Mouse (Mus musculus) heart, embryonic 16.5 days (tissue): ENCODE measurements around the gene Cyth2. TPM values are rescaled to one million over a fixed set of nuclear protein-coding genes. Genes with fewer than 3 reads are reported as not detected.
A peak's percentile ranks its signal among the peaks of the same experiment; 100 is the strongest.

Experiments
- ATAC-seq: fragments of 200-750 bp; cut with Nextera tagmentation; replicated peaks from 2 replicates; pipeline ENCODE4 v1.8.0; 2017; ENCODE audit warnings: moderate number of reproducible peaks; ENCODE audit not compliant: insufficient read depth, low FRiP score; ENCODE audit errors: extremely low read depth
- H3K27ac ChIP-seq: fragments of 300-500 bp; sonication (generic); 2 replicates; pipeline ENCODE4 v1.5.1; 2014; ENCODE audit warnings: mild to moderate bottlenecking, low read length, control low read depth, moderate library complexity
- H3K27me3 ChIP-seq: fragments of 300-500 bp; sonication (generic); 2 replicates; pipeline ENCODE4 v1.6.1; 2014; ENCODE audit warnings: low read length, mixed read lengths; ENCODE audit not compliant: control insufficient read depth, insufficient read depth
- H3K36me3 ChIP-seq: fragments of 300-500 bp; sonication (generic); 2 replicates; pipeline ENCODE4 v1.6.1; 2014; ENCODE audit not compliant: control insufficient read depth, insufficient read depth
- H3K4me1 ChIP-seq: fragments of 300-500 bp; sonication (generic); 2 replicates; pipeline ENCODE4 v1.6.1; 2014; ENCODE audit warnings: low read length, mixed read lengths; ENCODE audit not compliant: control insufficient read depth, insufficient read depth
- H3K4me2 ChIP-seq: fragments of 300-500 bp; sonication (generic); 2 replicates; pipeline ENCODE4 v1.6.1; 2014; ENCODE audit warnings: low read depth, mild to moderate bottlenecking, control low read depth, low read length
- H3K4me3 ChIP-seq: fragments of 300-500 bp; sonication (generic); 2 replicates; pipeline ENCODE4 v1.5.1; 2014; ENCODE audit warnings: mild to moderate bottlenecking, control low read depth, low read length
- H3K9ac ChIP-seq: fragments of 300-500 bp; sonication (generic); 2 replicates; pipeline ENCODE4 v1.6.1; 2014; ENCODE audit warnings: low read length, control low read depth
- H3K9me3 ChIP-seq: fragments of 300-500 bp; sonication (generic); replicated peaks from 2 replicates; pipeline ENCODE4 v1.6.1; 2016; ENCODE audit warnings: low read length; ENCODE audit not compliant: control insufficient read depth
- WGBS: fragments of 180-500 bp; shearing (Covaris S2); extraction: QIAGEN DNeasy Blood & Tissue Kit; methylation state at CpG from one replicate; pipeline ENCODE4 v1.1.7; 2014; 5-methylcytosine and 5-hydroxymethylcytosine counted together
- polyA plus RNA-seq: library from polyadenylated mRNA; unstranded; fragments of >200 nt; fragmentation: Nextera tagmentation; extraction: Ambion mirVana; gene quantifications from 2 replicates; pipeline ENCODE4 v1.2.1, GENCODE M21; 2015

The Cyth2 gene
- polyA plus RNA-seq, 1 experiment from 2014 or later, result 90.8 TPM

- WGBS, result 66% methylated on average over 17 of the region's 17 CpGs
- Histone ChIP-seq H3K4me2 (no peak overlapping the region), H3K9ac (no peak overlapping the region), H3K27ac (no peak overlapping the region), H3K4me1 (peaks cover 4% of the 10 kb centered on the region; the same call in 1 of the 2 replicates), H3K27me3 (peaks cover 39% of the 10 kb centered on the region), H3K9me3 (no peaks in the 10 kb centered on the region), H3K4me3 (no peak overlapping the region), H3K36me3 (no peaks in the 10 kb centered on the region)
- ATAC-seq, result no peak
Observed at GRCm38 (mm10) chr7:45791756-45792490, 22.5 kb downstream of the Cyth2 start.

DNA sequence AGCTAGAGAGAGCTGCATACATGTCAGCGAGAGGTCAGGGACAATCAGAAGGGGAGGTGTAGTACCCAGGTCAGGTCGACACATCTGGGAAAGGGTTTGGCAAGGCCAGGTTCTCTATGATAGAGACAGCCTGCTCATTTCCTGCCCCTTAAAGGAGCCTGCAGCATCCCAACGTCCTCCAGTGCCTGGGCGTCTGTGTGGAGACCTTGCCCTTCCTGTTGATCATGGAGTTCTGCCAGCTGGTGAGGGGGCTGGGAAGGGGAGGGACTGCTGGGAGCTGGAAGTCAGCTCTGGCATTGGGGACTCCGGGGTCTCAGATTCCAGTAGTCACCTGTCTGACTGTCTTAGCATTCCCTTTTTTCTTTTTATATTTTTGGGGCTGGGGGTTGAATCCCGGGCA is 23.7 kb downstream of the Cyth2 start:
- no peak for ATAC-seq
- H3K27me3 ChIP-seq, result peaks cover 44% of the 10 kb centered on the region
- no peaks in the 10 kb centered on the region for H3K36me3 ChIP-seq
- H3K4me2 ChIP-seq, result no peak overlapping the region
- peaks cover 6% of the 10 kb centered on the region; the same call in 1 of the 2 replicates for H3K4me1 ChIP-seq
- 44% methylated on average over 6 of the region's 6 CpGs for WGBS
- H3K9me3 ChIP-seq, result no peaks in the 10 kb centered on the region
- H3K4me3 ChIP-seq, result no peak overlapping the region
- no peak overlapping the region for H3K9ac ChIP-seq
- H3K27ac ChIP-seq, result no peak overlapping the region

DNA sequence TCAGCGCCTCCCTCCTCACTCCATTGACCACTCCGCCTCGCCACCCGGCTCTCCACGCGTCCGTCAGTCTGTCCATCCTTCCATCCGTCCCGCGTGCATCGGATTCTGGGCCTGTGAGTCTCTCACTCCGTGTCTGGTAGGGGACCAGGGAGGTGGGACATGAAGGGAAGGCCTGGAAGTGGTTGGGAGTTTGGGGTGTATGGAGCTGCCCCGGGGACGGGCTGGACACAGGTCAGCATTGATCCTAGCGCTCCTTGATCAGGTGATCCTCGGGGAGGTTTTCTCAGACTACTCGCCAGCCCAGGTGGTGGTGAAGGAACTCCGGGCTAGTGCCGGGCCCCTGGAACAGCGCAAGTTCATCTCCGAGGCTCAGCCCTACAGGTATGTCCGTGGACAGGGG is 26.7 kb downstream of the Cyth2 start:
- Histone ChIP-seq H3K4me1 (peaks cover 12% of the 10 kb centered on the region), H3K9me3 (no peaks in the 10 kb centered on the region), H3K27ac (no peak overlapping the region), H3K27me3 (peaks cover 39% of the 10 kb centered on the region), H3K9ac (no peak overlapping the region), H3K4me3 (no peak overlapping the region), H3K36me3 (no peaks in the 10 kb centered on the region), H3K4me2 (no peak overlapping the region)
- WGBS, result 73% methylated on average over 22 of the region's 22 CpGs
- ATAC-seq, result no peak

DNA sequence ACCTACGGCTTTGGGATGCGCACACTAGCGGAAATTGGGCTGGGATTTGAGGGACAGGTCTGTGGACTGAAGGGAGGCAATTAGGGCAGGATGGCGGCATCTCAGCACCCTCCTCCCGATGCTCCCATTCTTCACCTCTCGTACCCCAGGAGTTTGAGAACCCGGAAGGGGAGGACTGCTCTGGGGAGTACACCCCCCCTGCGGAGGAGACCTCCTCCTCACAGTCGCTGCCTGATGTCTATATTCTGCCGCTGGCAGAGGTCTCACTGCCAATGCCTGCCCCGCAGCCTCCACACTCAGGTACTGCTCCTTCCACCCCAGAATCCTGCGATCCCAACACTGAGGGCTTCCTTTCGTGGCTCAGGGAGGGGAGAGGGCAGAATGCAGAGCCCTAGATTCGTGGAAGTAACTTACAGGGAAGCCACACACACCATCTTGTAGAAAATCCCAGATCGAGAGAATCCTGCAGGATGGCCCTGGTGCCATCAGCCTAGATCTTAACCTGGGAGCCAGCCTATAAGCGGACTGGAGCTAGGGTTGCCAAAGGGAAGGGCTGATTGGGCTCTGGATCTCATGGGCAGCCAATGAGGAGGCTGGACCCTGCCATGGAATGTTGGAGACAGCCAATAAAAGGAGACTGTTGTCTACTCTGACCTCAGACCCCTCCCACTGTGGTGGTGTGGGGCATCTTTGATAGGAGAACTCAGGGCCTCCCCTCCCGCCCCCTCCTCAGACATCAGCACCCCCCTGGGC is 27.5 kb downstream of the Cyth2 start:
- H3K27me3 ChIP-seq, result peaks cover 41% of the 10 kb centered on the region
- H3K4me2 ChIP-seq, result peak overlapping the region; percentile 59
- peaks cover 12% of the 10 kb centered on the region for H3K4me1 ChIP-seq
- H3K36me3 ChIP-seq, result no peaks in the 10 kb centered on the region
- no peaks in the 10 kb centered on the region for H3K9me3 ChIP-seq
- H3K27ac ChIP-seq, result no peak overlapping the region
- H3K9ac ChIP-seq, result no peak overlapping the region
- 10% methylated on average over 17 of the region's 17 CpGs for WGBS
- no peak for ATAC-seq
- peak overlapping the region; percentile 42 for H3K4me3 ChIP-seq

GRCm38 (mm10) chr7:45786136-45786578 is 28.2 kb downstream of the Cyth2 start:
- ATAC-seq, result no peak
- Histone ChIP-seq H3K9ac (no peak overlapping the region; the same call in 1 of the 2 replicates), H3K4me2 (peak overlapping the region; percentile 59), H3K4me1 (peaks cover 12% of the 10 kb centered on the region), H3K27ac (no peak overlapping the region), H3K27me3 (peaks cover 41% of the 10 kb centered on the region), H3K4me3 (peak overlapping the region; percentile 42), H3K9me3 (no peaks in the 10 kb centered on the region), H3K36me3 (no peaks in the 10 kb centered on the region)
- under 1% methylated on average over 14 of the region's 14 CpGs for WGBS

GRCm38 (mm10) chr7:45785388-45786135 is 28.8 kb downstream of the Cyth2 start:
- H3K27ac ChIP-seq, result no peak overlapping the region
- no peak for ATAC-seq
- peaks cover 41% of the 10 kb centered on the region for H3K27me3 ChIP-seq
- H3K36me3 ChIP-seq, result no peaks in the 10 kb centered on the region
- H3K4me3 ChIP-seq, result peak overlapping the region; percentile 42
- peak overlapping the region; percentile 59 for H3K4me2 ChIP-seq
- H3K9me3 ChIP-seq, result no peaks in the 10 kb centered on the region
- 1% methylated on average over 38 of the region's 42 CpGs for WGBS
- H3K4me1 ChIP-seq, result peaks cover 9% of the 10 kb centered on the region
- H3K9ac ChIP-seq, result peak overlapping the region; percentile 37

- Histone ChIP-seq H3K36me3 (no peaks in the 10 kb centered on the region), H3K27me3 (peaks cover 41% of the 10 kb centered on the region), H3K4me3 (peak within 1 kb of the TSS; percentile 56), H3K4me2 (peak within 1 kb of the TSS; percentile 92), H3K9ac (peak within 1 kb of the TSS; percentile 75), H3K4me1 (peaks cover 8% of the 10 kb centered on the region), H3K9me3 (no peaks in the 10 kb centered on the region), H3K27ac (no peak within 1 kb of the TSS)
- no peak for ATAC-seq
- WGBS, result 23% methylated on average over 20 of the region's 20 CpGs
Observed at GRCm38 (mm10) chr7:45784524-45785372, 29.6 kb downstream of the Cyth2 start, which contains the start of gene Sult2b1. TSS of gene Sult2b1 (minus strand) at chr7:45784669.

GRCm38 (mm10) chr7:45783511-45784091 is 30.8 kb downstream of the Cyth2 start, which contains the start of gene Lmtk3:
TSS of gene Lmtk3 (plus strand) at chr7:45783738.
- peak; percentile 70 for ATAC-seq
- peaks cover 41% of the 10 kb centered on the region for H3K27me3 ChIP-seq
- H3K36me3 ChIP-seq, result no peaks in the 10 kb centered on the region
- H3K4me2 ChIP-seq, result peak within 1 kb of the TSS; percentile 92
- H3K4me3 ChIP-seq, result peak within 1 kb of the TSS; percentile 56
- H3K27ac ChIP-seq, result no peak within 1 kb of the TSS
- WGBS, result 1% methylated on average over 38 of the region's 38 CpGs
- peaks cover 8% of the 10 kb centered on the region for H3K4me1 ChIP-seq
- peak within 1 kb of the TSS; percentile 75 for H3K9ac ChIP-seq
- H3K9me3 ChIP-seq, result no peaks in the 10 kb centered on the region
